Mouse (Mus musculus): ENCODE data around the gene Rad51d.
"Not testable (repeated sequence)": the region's sequence is repeated elsewhere in the genome, so short reads cannot be mapped to it uniquely, and the experiment has no call there.

Gene Rad51d

GRCm38 (mm10) chr11:82890342-82890762, at the start of gene Rad51d:
Gene Rad51d (minus strand): TSS chr11:82890614.
- DNase-seq (ENCODE audit: low read depth, low spot score) = peak; percentile 97

GRCm38 (mm10) chr11:82933186-82933585, 42.8 kb upstream of the Rad51d start:
- peak; percentile 35 for DNase-seq (ENCODE audit: low read depth, low spot score)

- peak; percentile 22 for DNase-seq (ENCODE audit: low read depth, low spot score)
Measured at GRCm38 (mm10) chr11:82931671-82932450, 41.4 kb upstream of the Rad51d start.

GRCm38 (mm10) chr11:82931161-82931560, 40.7 kb upstream of the Rad51d start:
- not testable (repeated sequence) for DNase-seq (ENCODE audit: low read depth, low spot score)

- peak; percentile 49 for DNase-seq (ENCODE audit: low read depth, low spot score)
Measured at GRCm38 (mm10) chr11:82930391-82930955, 40.1 kb upstream of the Rad51d start.

GRCm38 (mm10) chr11:82929633-82929950, 39.2 kb upstream of the Rad51d start:
- no peak for DNase-seq (ENCODE audit: low read depth, low spot score)

GRCm38 (mm10) chr11:82928897-82929632, 38.7 kb upstream of the Rad51d start:
- DNase-seq (ENCODE audit: low read depth, low spot score) = no peak

- not testable (repeated sequence) for DNase-seq (ENCODE audit: low read depth, low spot score)
Measured at GRCm38 (mm10) chr11:82923910-82924309, 33.5 kb upstream of the Rad51d start.

- DNase-seq (ENCODE audit: low read depth, low spot score) = no peak
Measured at GRCm38 (mm10) chr11:82921691-82922090, 31.3 kb upstream of the Rad51d start.

GRCm38 (mm10) chr11:82920768-82921167, 30.4 kb upstream of the Rad51d start:
- no peak for DNase-seq (ENCODE audit: low read depth, low spot score)

GRCm38 (mm10) chr11:82914711-82915352, 24.4 kb upstream of the Rad51d start:
- DNase-seq (ENCODE audit: low read depth, low spot score) = peak; percentile 88

- no peak for DNase-seq (ENCODE audit: low read depth, low spot score)
Measured at GRCm38 (mm10) chr11:82910679-82911389, 20.4 kb upstream of the Rad51d start.

- DNase-seq (ENCODE audit: low read depth, low spot score) = no peak
Measured at GRCm38 (mm10) chr11:82910250-82910649, 19.8 kb upstream of the Rad51d start, which contains the start of gene Unc45b. Gene Unc45b (plus strand): TSS chr11:82910550.

- DNase-seq (ENCODE audit: low read depth, low spot score) = peak; percentile 35
Measured at GRCm38 (mm10) chr11:82908608-82908989, 18.2 kb upstream of the Rad51d start.

- DNase-seq (ENCODE audit: low read depth, low spot score) = peak; percentile 96
Measured at GRCm38 (mm10) chr11:82907651-82908607, 17.5 kb upstream of the Rad51d start, which contains the start of gene Nle1. Gene Nle1 (minus strand): TSS chr11:82908411.

- peak; percentile 58 for DNase-seq (ENCODE audit: low read depth, low spot score)
Measured at GRCm38 (mm10) chr11:82905816-82906215, 15.4 kb upstream of the Rad51d start.

- peak; percentile 43 for DNase-seq (ENCODE audit: low read depth, low spot score)
Measured at GRCm38 (mm10) chr11:82904952-82905351, 14.5 kb upstream of the Rad51d start.

- DNase-seq (ENCODE audit: low read depth, low spot score) = no peak
Measured at GRCm38 (mm10) chr11:82901606-82902310, 11.3 kb upstream of the Rad51d start.

GRCm38 (mm10) chr11:82899720-82900119, 9.3 kb upstream of the Rad51d start:
- DNase-seq (ENCODE audit: low read depth, low spot score) = no peak
